Mouse (Mus musculus) C2C12 (cell line): ENCODE results near the gene Fbxo28. TPM values are rescaled to one million over a fixed set of nuclear protein-coding genes. Genes with fewer than 3 reads are reported as not detected.

Experiments
- H3K27me3 ChIP-seq: one replicate; pipeline ENCODE4 v1.6.1; 2011; ENCODE audit not compliant: control insufficient read depth, insufficient read depth, insufficient read length
- H3K36me3 ChIP-seq: one replicate; pipeline ENCODE4 v1.6.1; 2011; ENCODE audit not compliant: control insufficient read depth, insufficient read depth
- H3K4me3 ChIP-seq: one replicate; pipeline ENCODE4 v1.5.1; 2011; ENCODE audit warnings: mild to moderate bottlenecking, control low read depth; ENCODE audit not compliant: poor library complexity, insufficient read depth, severe bottlenecking
- H3K79me2 ChIP-seq: one replicate; pipeline ENCODE4 v1.6.1; 2011; ENCODE audit not compliant: control insufficient read depth, insufficient read depth
- H3K79me3 ChIP-seq: one replicate; pipeline ENCODE4 v1.6.1; 2011; ENCODE audit warnings: low read depth, control low read depth
- H3ac ChIP-seq: one replicate; pipeline ENCODE3; 2011; ENCODE audit warnings: low read depth; ENCODE audit not compliant: control insufficient read depth, insufficient read length
- CEBPB ChIP-seq: IDR thresholded peaks from one replicate; pipeline ENCODE4 v1.6.1; 2011; ENCODE audit warnings: low read depth, mild to moderate bottlenecking, control low read depth, moderate library complexity
- CTCF ChIP-seq: IDR thresholded peaks from one replicate; pipeline ENCODE4 v1.5.1; 2011; ENCODE audit not compliant: control insufficient read depth, insufficient read depth, insufficient read length
- FOSL1 ChIP-seq: IDR thresholded peaks from one replicate; pipeline ENCODE4 v1.8.0; 2011; ENCODE audit warnings: mild to moderate bottlenecking, low read length; ENCODE audit not compliant: poor library complexity, insufficient read depth, severe bottlenecking
- MAX ChIP-seq: IDR thresholded peaks from one replicate; pipeline ENCODE4 v1.6.1; 2011; ENCODE audit warnings: mild to moderate bottlenecking, control low read depth
- MYOD1 ChIP-seq: IDR thresholded peaks from one replicate; pipeline ENCODE4 v1.6.1; 2011; ENCODE audit warnings: low read depth; ENCODE audit not compliant: control insufficient read depth, insufficient read length
- MYOG ChIP-seq: IDR thresholded peaks from one replicate; pipeline ENCODE4 v1.6.1; 2011; ENCODE audit not compliant: control insufficient read depth, insufficient read length; ENCODE audit errors: extremely low read depth
- USF1 ChIP-seq: IDR thresholded peaks from one replicate; pipeline ENCODE4 v1.6.1; 2011; ENCODE audit warnings: low read depth, mild to moderate bottlenecking, control low read depth, moderate library complexity
- polyA plus RNA-seq: library from polyadenylated mRNA; unstranded; fragments of >200 nt; fragmentation: generic; extraction: Trizol; gene quantifications from one replicate; pipeline ENCODE4 v1.2.1, GENCODE M21; 2012; ENCODE audit warnings: missing spikeins

The Fbxo28 gene
- polyA plus RNA-seq, 1 experiment = 16.9 TPM

- Histone ChIP-seq H3K4me3 (no peak overlapping the region), H3K79me2 (no peaks in the 10 kb centered on the region), H3K27me3 (no peaks in the 10 kb centered on the region), H3K36me3 (no peaks in the 10 kb centered on the region), H3K79me3 (no peaks in the 10 kb centered on the region), H3ac (no peak overlapping the region)
- TF ChIP-seq MYOG = no peak
Observed at GRCm38 (mm10) chr1:182380683-182381082, 39.3 kb upstream of the Fbxo28 start.

GRCm38 (mm10) chr1:182378876-182379275, 37.4 kb upstream of the Fbxo28 start:
- TF ChIP-seq MAX (no peak), MYOD1 (no peak), MYOG (no peak), USF1 (no peak), CTCF (no peak), CEBPB (no peak), FOSL1 (no peak)
- no peaks in the 10 kb centered on the region for H3K79me2 ChIP-seq

GRCm38 (mm10) chr1:182378205-182378835, 36.9 kb upstream of the Fbxo28 start:
- Histone ChIP-seq H3K4me3 (no peak overlapping the region), H3K79me3 (no peaks in the 10 kb centered on the region), H3K27me3 (no peaks in the 10 kb centered on the region), H3K36me3 (no peaks in the 10 kb centered on the region), H3K79me2 (no peaks in the 10 kb centered on the region), H3ac (no peak overlapping the region)
- TF ChIP-seq CTCF (no peak), USF1 (no peak)

More at GRCm38 (mm10) chr1:182378876-182379275, 37.4 kb upstream of the Fbxo28 start:
- no peak overlapping the region for H3K4me3 ChIP-seq
- H3K79me3 ChIP-seq = no peaks in the 10 kb centered on the region
- no peaks in the 10 kb centered on the region for H3K36me3 ChIP-seq
- H3K27me3 ChIP-seq = no peaks in the 10 kb centered on the region
- H3ac ChIP-seq = no peak overlapping the region

GRCm38 (mm10) chr1:182377519-182377918, 36.1 kb upstream of the Fbxo28 start:
- no peaks in the 10 kb centered on the region for H3K79me3 ChIP-seq
- no peak overlapping the region for H3K4me3 ChIP-seq
- H3ac ChIP-seq = no peak overlapping the region
- no peaks in the 10 kb centered on the region for H3K79me2 ChIP-seq
- H3K27me3 ChIP-seq = no peaks in the 10 kb centered on the region
- TF ChIP-seq MYOD1 (no peak), MAX (no peak), CEBPB (no peak), CTCF (no peak), USF1 (no peak), MYOG (no peak), FOSL1 (no peak)
- H3K36me3 ChIP-seq = no peaks in the 10 kb centered on the region

- TF ChIP-seq CEBPB (no peak), MYOG (no peak)
- Histone ChIP-seq H3K79me2 (no peaks in the 10 kb centered on the region), H3K27me3 (no peaks in the 10 kb centered on the region), H3ac (no peak overlapping the region), H3K4me3 (no peak overlapping the region), H3K36me3 (no peaks in the 10 kb centered on the region), H3K79me3 (no peaks in the 10 kb centered on the region)
Observed at GRCm38 (mm10) chr1:182376826-182377225, 35.4 kb upstream of the Fbxo28 start.

- Histone ChIP-seq H3K36me3 (no peaks in the 10 kb centered on the region), H3K79me2 (no peaks in the 10 kb centered on the region), H3ac (no peak overlapping the region), H3K27me3 (no peaks in the 10 kb centered on the region), H3K79me3 (no peaks in the 10 kb centered on the region), H3K4me3 (no peak overlapping the region)
- TF ChIP-seq CTCF (no peak), MAX (no peak), USF1 (no peak), MYOG (no peak), MYOD1 (no peak), FOSL1 (no peak), CEBPB (no peak)
Observed at GRCm38 (mm10) chr1:182376221-182376620, 34.8 kb upstream of the Fbxo28 start.
